Mouse (Mus musculus) CH12.LX (cell line): ENCODE measurements at regions not wholly inside any gene's neighbourhood (a gene's known extent, or its start where the extent isn't known, plus 50 kb on each side); places are given as distances from the start of the nearest gene placed in this dataset.

Experiments
- DNase-seq: peaks from one replicate; pipeline ENCODE4 v3.0.0-alpha.2; 2013; ENCODE audit errors: extremely low read depth
- H3K27ac ChIP-seq: 2 replicates; pipeline ENCODE4 v1.5.1; 2012; ENCODE audit warnings: low read depth, mild to moderate bottlenecking, control low read depth, moderate library complexity; ENCODE audit not compliant: insufficient read depth
- H3K27me3 ChIP-seq: replicated peaks from 2 replicates; pipeline ENCODE3; 2012; ENCODE audit warnings: inconsistent platforms
- H3K36me3 ChIP-seq, 2 experiments: replicated peaks in 1 of 2; 2 replicates each; pipeline versions ENCODE3 to v1.6.1; 2012; ENCODE audit warnings: inconsistent platforms in 1 of 2, low read length in 1 of 2, mild to moderate bottlenecking in 1 of 2, mixed read lengths in 1 of 2, moderate library complexity in 1 of 2; ENCODE audit not compliant: control insufficient read depth in 1 of 2, insufficient read depth in 1 of 2
- H3K4me1 ChIP-seq, 2 experiments: 2 replicates each; pipeline ENCODE4 v1.6.1; 2012; ENCODE audit warnings: inconsistent platforms in 1 of 2, moderate library complexity in 1 of 2; ENCODE audit not compliant: insufficient read depth in 2 of 2, control insufficient read depth in 1 of 2
- H3K4me2 ChIP-seq: 2 replicates; pipeline ENCODE4 v1.6.1; 2012; ENCODE audit warnings: low read depth, mild to moderate bottlenecking, control low read depth; ENCODE audit not compliant: poor library complexity, insufficient read depth, severe bottlenecking
- H3K4me3 ChIP-seq, 3 experiments: fragments of 150-350 bp in 1 of 3; sonication (generic) in 1 of 3; replicated peaks in 1 of 3; 2 replicates each; pipeline versions ENCODE3 to v1.5.1; 2011 to 2012; ENCODE audit warnings: low read depth in 2 of 3, low read length in 2 of 3, mild to moderate bottlenecking in 2 of 3, moderate library complexity in 2 of 3, control low read depth in 1 of 3, improper control_type of control experiment in 1 of 3, inconsistent platforms in 1 of 3, mixed read lengths in 1 of 3; ENCODE audit not compliant: poor library complexity in 1 of 3
- H3K79me2 ChIP-seq: replicated peaks from 2 replicates; pipeline ENCODE4 v1.6.1; 2012; ENCODE audit warnings: mild to moderate bottlenecking, moderate library complexity; ENCODE audit not compliant: control insufficient read depth, poor library complexity, insufficient read depth, severe bottlenecking; ENCODE audit errors: extremely low read depth
- H3K9ac ChIP-seq: 2 replicates; pipeline ENCODE4 v1.6.1; 2012; ENCODE audit warnings: low read depth, mild to moderate bottlenecking, control low read depth, moderate library complexity; ENCODE audit not compliant: insufficient read depth
- H3K9me3 ChIP-seq: replicated peaks from 2 replicates; pipeline ENCODE3; 2012; ENCODE audit warnings: low read length, inconsistent platforms, mixed read lengths
- CHD1 ChIP-seq: IDR thresholded peaks from 2 replicates; pipeline ENCODE4 v1.6.1; 2012; ENCODE audit warnings: low read depth, low read length, improper control_type of control experiment, inconsistent platforms
- CHD2 ChIP-seq: IDR thresholded peaks from 2 replicates; pipeline ENCODE4 v1.6.1; 2011; ENCODE audit warnings: low read length, improper control_type of control experiment
- EP300 ChIP-seq: IDR thresholded peaks from 2 replicates; pipeline ENCODE4 v1.6.1; 2011; ENCODE audit warnings: low read length, improper control_type of control experiment
- ETS1 ChIP-seq: conservative IDR thresholded peaks from 2 replicates; pipeline ENCODE4 v1.6.1; 2012; ENCODE audit warnings: low read depth, mild to moderate bottlenecking, inconsistent platforms, low read length, improper control_type of control experiment, moderate library complexity
- MAX ChIP-seq: IDR thresholded peaks from 2 replicates; pipeline ENCODE4 v1.6.1; 2011; ENCODE audit warnings: low read length, improper control_type of control experiment
- MEF2A ChIP-seq: IDR thresholded peaks from 2 replicates; pipeline ENCODE4 v1.6.1; 2014; ENCODE audit warnings: low read depth, mild to moderate bottlenecking, inconsistent platforms, low read length, improper control_type of control experiment, borderline replicate concordance
- MYC ChIP-seq: IDR thresholded peaks from 2 replicates; pipeline ENCODE4 v1.6.1; 2011; ENCODE audit warnings: low read depth, mild to moderate bottlenecking, improper control_type of control experiment, low read length
- NRF1 ChIP-seq: IDR thresholded peaks from 2 replicates; pipeline ENCODE4 v1.6.1; 2014; ENCODE audit warnings: low read depth, mild to moderate bottlenecking, inconsistent platforms, low read length, improper control_type of control experiment, moderate library complexity
- RAD21 ChIP-seq: IDR thresholded peaks from 2 replicates; pipeline ENCODE4 v1.6.1; 2011; ENCODE audit warnings: low read depth, mild to moderate bottlenecking, low read length, improper control_type of control experiment, moderate library complexity
- RCOR1 ChIP-seq: conservative IDR thresholded peaks from 2 replicates; pipeline ENCODE4 v1.6.1; 2012; ENCODE audit warnings: low read depth, mild to moderate bottlenecking, inconsistent platforms, low read length, improper control_type of control experiment
- SIN3A ChIP-seq: IDR thresholded peaks from 2 replicates; pipeline ENCODE4 v1.6.1; 2012; ENCODE audit warnings: low read length, improper control_type of control experiment, inconsistent platforms
- TBP ChIP-seq: conservative IDR thresholded peaks from 2 replicates; pipeline ENCODE4 v1.6.1; 2011; ENCODE audit warnings: low read depth, low read length, improper control_type of control experiment
- USF1 ChIP-seq: IDR thresholded peaks from 2 replicates; pipeline ENCODE4 v1.6.1; 2014; ENCODE audit warnings: low read depth, mild to moderate bottlenecking, inconsistent platforms, low read length, improper control_type of control experiment
- USF2 ChIP-seq: conservative IDR thresholded peaks from 2 replicates; pipeline ENCODE4 v1.6.1; 2011; ENCODE audit warnings: low read depth, low read length, improper control_type of control experiment
- ZC3H11A ChIP-seq: IDR thresholded peaks from 2 replicates; pipeline ENCODE4 v1.6.1; 2012; ENCODE audit warnings: low read depth, mild to moderate bottlenecking, inconsistent platforms, low read length, improper control_type of control experiment
- ZKSCAN1 ChIP-seq: IDR thresholded peaks from 2 replicates; pipeline ENCODE4 v1.6.1; 2012; ENCODE audit warnings: low read depth, inconsistent platforms, low read length, improper control_type of control experiment, borderline replicate concordance
- dilution Hi-C: fragments of 300-500 bp; cut with MboI; formaldehyde crosslinking; loops from 2 replicates; pipeline ENCODE4 v1.14.3; 2020; ENCODE audit warnings: low sequenced_read_pairs; ENCODE audit not compliant: extremely low pct_unique_long_range_greater_than_20kb, extremely low pct_ligation_motif_present
- in situ Hi-C: fragments of 300-500 bp; cut with MboI; formaldehyde crosslinking; loops from 3 replicates; pipeline ENCODE4 v1.14.3; 2019; ENCODE audit warnings: low sequenced_read_pairs, low pct_ligation_motif_present, low pct_unique_long_range_greater_than_20kb, mixed read lengths

DNA sequence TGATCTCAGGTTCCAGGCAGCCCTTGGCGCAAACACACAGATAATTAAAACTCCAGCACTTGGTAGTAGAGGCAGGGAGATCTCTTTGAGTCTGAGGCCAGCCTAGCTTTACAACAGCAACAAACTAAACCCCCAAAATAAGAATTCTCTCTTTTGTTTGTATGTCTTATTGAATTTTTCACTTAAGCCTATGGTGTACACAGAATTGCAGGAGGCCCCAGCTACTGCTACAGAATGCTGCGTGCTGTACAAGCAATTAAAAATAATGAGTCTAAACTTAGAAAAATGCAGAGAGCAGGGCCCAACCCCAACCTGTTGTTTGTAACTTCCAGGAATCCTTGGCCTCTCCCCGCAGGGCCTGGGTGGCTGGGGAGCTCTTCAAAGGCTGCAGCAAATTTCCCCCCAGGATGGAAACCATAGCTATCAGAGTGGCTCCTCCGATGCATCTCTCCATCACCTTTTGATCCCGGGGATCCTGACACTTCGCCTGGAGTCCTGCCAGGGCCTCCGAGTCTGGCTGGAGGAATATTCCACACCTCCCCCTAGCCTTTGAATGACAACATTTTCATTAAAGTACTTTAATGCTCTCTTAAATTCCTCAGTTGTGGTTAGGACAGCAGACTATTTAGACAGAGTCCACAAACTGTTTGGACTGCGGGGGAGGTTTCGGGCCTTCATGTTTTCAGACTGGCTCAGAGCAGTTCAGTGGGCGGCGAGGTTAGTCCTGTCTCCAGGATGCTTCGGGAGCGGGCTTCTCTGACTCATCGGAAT lies 116.7 kb upstream of the Myocd start:
- dilution Hi-C loops (no loop called here), in situ Hi-C loops (no loop called here)
- Histone ChIP-seq H3K27me3 (no peaks in the 10 kb centered on the region), H3K4me1 (peaks cover 0 to 8% of the 10 kb centered on the region in 2 experiments; a peak in 1 of 4 replicates), H3K4me2 (no peak overlapping the region), H3K36me3 (no peaks in the 10 kb centered on the region), H3K27ac (no peak overlapping the region), H3K79me2 (no peaks in the 10 kb centered on the region), H3K9me3 (no peaks in the 10 kb centered on the region), H3K9ac (no peak overlapping the region), H3K4me3 (no peak overlapping the region)
- DNase-seq: no peak
- TF ChIP-seq CHD2: no peak
- no peak for TF ChIP-seq TBP
- TF ChIP-seq, all 38 proteins: peak for 0

- Histone ChIP-seq H3K27me3 (no peaks in the 10 kb centered on the region), H3K4me3 (no peak overlapping the region), H3K9ac (no peak overlapping the region), H3K4me1 (no peaks in the 10 kb centered on the region), H3K27ac (no peak overlapping the region), H3K36me3 (no peaks in the 10 kb centered on the region), H3K4me2 (no peak overlapping the region), H3K79me2 (no peaks in the 10 kb centered on the region), H3K9me3 (no peaks in the 10 kb centered on the region)
- in situ Hi-C loops: no loop called here
- no peak for DNase-seq
- no peak for TF ChIP-seq EP300
- no peak for TF ChIP-seq MEF2A
- TF ChIP-seq SIN3A: no peak
- dilution Hi-C loops: no loop called here
These were observed 105.6 kb upstream of the Myocd start for GRCm38 (mm10) chr11:65375361-65375760.

GRCm38 (mm10) chr11:65373136-65373535 lies 103.3 kb upstream of the Myocd start:
- Histone ChIP-seq H3K36me3 (no peaks in the 10 kb centered on the region), H3K4me2 (no peak overlapping the region), H3K79me2 (no peaks in the 10 kb centered on the region), H3K4me1 (no peaks in the 10 kb centered on the region), H3K27ac (no peak overlapping the region), H3K4me3 (no peak overlapping the region), H3K9ac (no peak overlapping the region), H3K9me3 (no peaks in the 10 kb centered on the region), H3K27me3 (no peaks in the 10 kb centered on the region)
- in situ Hi-C loops (no loop called here), dilution Hi-C loops (no loop called here)
- no peak for DNase-seq
- TF ChIP-seq ZKSCAN1: no peak
- no peak for TF ChIP-seq MAX
- TF ChIP-seq MYC: no peak
- TF ChIP-seq NRF1: no peak
- no peak for TF ChIP-seq ETS1
- TF ChIP-seq USF2: no peak
- no peak for TF ChIP-seq RCOR1
- TF ChIP-seq ZC3H11A: no peak
- no peak for TF ChIP-seq CHD1
- no peak for TF ChIP-seq RAD21
- no peak for TF ChIP-seq USF1
